Mouse (Mus musculus): ENCODE results near the gene Cdh1. TPM values are rescaled to one million over a fixed set of nuclear protein-coding genes. Genes with fewer than 3 reads are reported as not detected.

Cdh1 gene
- polyA plus RNA-seq, 1 experiment from 2014 or later: 19.8 TPM

DNA sequence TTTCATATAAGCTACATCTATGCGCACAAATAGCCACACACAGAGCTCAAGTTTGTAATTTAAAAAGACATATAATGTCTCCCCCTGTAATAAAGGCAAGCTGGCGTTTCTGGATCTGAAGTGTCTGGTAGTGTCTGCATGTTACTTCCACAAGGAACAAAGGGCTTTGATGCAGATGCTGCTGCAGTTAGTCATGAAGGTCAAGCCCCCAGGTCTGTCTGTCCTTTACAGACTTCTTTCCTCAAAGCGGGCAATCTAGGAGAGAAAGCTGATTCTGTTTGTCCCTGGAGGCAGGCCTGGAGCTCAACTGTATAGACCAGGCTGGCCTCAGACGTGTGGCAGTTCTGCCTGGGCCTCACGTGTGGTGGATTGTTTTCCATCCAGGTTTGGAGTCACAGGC lies 26.3 kb downstream of the Cdh1 start:
- 58% methylated on average over 5 of the region's 5 CpGs for WGBS
- H3K36me3 ChIP-seq (replicated peaks; ENCODE audit: control insufficient read depth, insufficient read depth, low read depth, low read length): no peaks in the 10 kb centered on the region
- H3K9me3 ChIP-seq (replicated peaks; ENCODE audit: control insufficient read depth, low read length): no peaks in the 10 kb centered on the region
- no peaks in the 10 kb centered on the region for H3K27me3 ChIP-seq (ENCODE audit: control insufficient read depth, insufficient read depth, low read length)
- no peak overlapping the region for H3K4me3 ChIP-seq (ENCODE audit: low read depth, low read length)
- H3K27ac ChIP-seq (replicated peaks; ENCODE audit: low read depth, low read length): no peak overlapping the region
- ATAC-seq (replicated peaks; ENCODE audit: insufficient number of reproducible peaks, low FRiP score, low TSS enrichment, low read depth): no peak
- no peak for DNase-seq (ENCODE audit: low spot score)
- H3K4me1 ChIP-seq (ENCODE audit: control insufficient read depth, insufficient read depth, low read length): no peaks in the 10 kb centered on the region
- no peak overlapping the region for H3K4me2 ChIP-seq (ENCODE audit: low read depth, low read length)
- no peak overlapping the region for H3K9ac ChIP-seq (replicated peaks; ENCODE audit: low read length)

DNA sequence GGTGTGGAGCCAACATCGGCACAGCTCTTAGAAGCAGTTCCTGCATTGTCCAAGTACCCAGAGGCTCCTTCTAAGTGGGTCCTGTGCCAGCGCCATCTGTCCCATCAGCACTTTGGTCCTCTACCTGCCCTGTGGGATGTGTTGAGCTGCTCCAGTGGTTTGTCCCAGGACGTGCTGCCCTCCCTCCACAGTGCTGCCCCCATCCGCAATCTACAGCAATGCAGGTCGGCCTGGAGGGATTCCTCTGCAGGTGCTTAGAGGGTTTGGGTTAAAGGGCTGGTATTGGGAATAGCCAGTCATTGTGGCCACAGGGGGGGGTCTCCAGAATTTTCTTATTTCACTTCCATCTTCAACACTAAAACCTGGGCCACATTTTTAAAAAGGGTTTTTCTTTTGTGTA lies 28.8 kb downstream of the Cdh1 start:
- no peaks in the 10 kb centered on the region for H3K36me3 ChIP-seq (replicated peaks; ENCODE audit: control insufficient read depth, insufficient read depth, low read depth, low read length)
- 48% methylated on average over 5 of the region's 5 CpGs for WGBS
- H3K4me3 ChIP-seq (ENCODE audit: low read depth, low read length): no peak overlapping the region
- no peak overlapping the region for H3K4me2 ChIP-seq (ENCODE audit: low read depth, low read length)
- H3K27me3 ChIP-seq (ENCODE audit: control insufficient read depth, insufficient read depth, low read length): no peaks in the 10 kb centered on the region
- no peaks in the 10 kb centered on the region for H3K9me3 ChIP-seq (replicated peaks; ENCODE audit: control insufficient read depth, low read length)
- no peak overlapping the region for H3K9ac ChIP-seq (replicated peaks; ENCODE audit: low read length)
- H3K27ac ChIP-seq (replicated peaks; ENCODE audit: low read depth, low read length): no peak overlapping the region
- ATAC-seq (replicated peaks; ENCODE audit: insufficient number of reproducible peaks, low FRiP score, low TSS enrichment, low read depth) (no peak), DNase-seq (ENCODE audit: low spot score) (no peak)
- H3K4me1 ChIP-seq (ENCODE audit: control insufficient read depth, insufficient read depth, low read length): no peaks in the 10 kb centered on the region; the same call in 1 of the 2 replicates

GRCm38 (mm10) chr8:106632650-106633049 lies 29.5 kb downstream of the Cdh1 start:
- WGBS: 20% methylated on average over 8 of the region's 8 CpGs
- Histone ChIP-seq H3K36me3 (replicated peaks; ENCODE audit: control insufficient read depth, insufficient read depth, low read depth, low read length) (no peaks in the 10 kb centered on the region), H3K4me2 (ENCODE audit: low read depth, low read length) (no peak overlapping the region), H3K4me3 (ENCODE audit: low read depth, low read length) (no peak overlapping the region), H3K27ac (replicated peaks; ENCODE audit: low read depth, low read length) (no peak overlapping the region), H3K9me3 (replicated peaks; ENCODE audit: control insufficient read depth, low read length) (no peaks in the 10 kb centered on the region), H3K4me1 (ENCODE audit: control insufficient read depth, insufficient read depth, low read length) (no peaks in the 10 kb centered on the region; the same call in 1 of the 2 replicates), H3K27me3 (ENCODE audit: control insufficient read depth, insufficient read depth, low read length) (no peaks in the 10 kb centered on the region), H3K9ac (replicated peaks; ENCODE audit: low read length) (no peak overlapping the region)
- ATAC-seq (replicated peaks; ENCODE audit: insufficient number of reproducible peaks, low FRiP score, low TSS enrichment, low read depth) (no peak), DNase-seq (ENCODE audit: low spot score) (no peak)

DNA sequence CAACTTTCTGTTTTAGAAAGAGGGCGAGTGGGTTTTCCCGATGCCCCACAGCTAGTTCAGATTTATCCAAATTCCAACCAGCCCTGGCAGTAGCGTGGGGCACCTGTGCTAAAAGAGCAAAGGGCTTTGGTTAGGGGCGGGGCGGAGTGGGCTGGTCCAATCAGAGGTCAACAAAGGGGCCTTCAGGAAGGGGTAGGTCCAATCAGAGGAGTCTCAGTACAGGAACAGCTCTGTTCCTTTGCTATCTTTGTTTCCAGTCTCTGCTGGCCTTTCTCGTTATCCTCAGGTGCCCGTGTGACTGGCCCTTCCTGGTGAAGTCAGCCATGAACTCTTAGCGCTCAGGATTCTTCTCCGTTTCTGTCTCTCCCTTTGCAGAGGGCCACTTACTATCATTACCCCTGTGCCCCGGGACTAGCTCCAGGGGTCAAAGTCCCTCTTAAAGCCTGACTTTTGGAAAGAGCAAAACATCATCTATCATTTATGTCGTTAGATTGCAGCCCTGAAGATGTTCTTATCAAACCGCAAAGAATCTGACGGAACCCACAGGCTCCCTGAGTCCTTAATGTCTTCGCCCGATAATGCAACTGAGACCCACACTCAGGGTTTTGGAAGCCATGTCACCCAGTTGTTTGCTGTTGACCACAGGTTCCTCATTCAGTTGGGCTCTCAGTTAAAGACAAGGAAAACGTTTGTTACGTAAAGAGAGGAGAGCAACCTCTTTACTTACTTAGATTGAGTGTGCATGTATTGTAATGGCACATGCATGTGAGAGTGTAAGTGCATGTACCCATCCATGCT lies 30.4 kb downstream of the Cdh1 start:
- no peak overlapping the region for H3K27ac ChIP-seq (replicated peaks; ENCODE audit: low read depth, low read length)
- no peaks in the 10 kb centered on the region; the same call in 1 of the 2 replicates for H3K4me1 ChIP-seq (ENCODE audit: control insufficient read depth, insufficient read depth, low read length)
- H3K27me3 ChIP-seq (ENCODE audit: control insufficient read depth, insufficient read depth, low read length): no peaks in the 10 kb centered on the region
- no peak overlapping the region for H3K4me3 ChIP-seq (ENCODE audit: low read depth, low read length)
- no peak for ATAC-seq (replicated peaks; ENCODE audit: insufficient number of reproducible peaks, low FRiP score, low TSS enrichment, low read depth)
- DNase-seq (ENCODE audit: low spot score): no peak
- no peak overlapping the region for H3K4me2 ChIP-seq (ENCODE audit: low read depth, low read length)
- 75% methylated on average over 17 of the region's 17 CpGs for WGBS
- no peaks in the 10 kb centered on the region for H3K9me3 ChIP-seq (replicated peaks; ENCODE audit: control insufficient read depth, low read length)
- H3K9ac ChIP-seq (replicated peaks; ENCODE audit: low read length): no peak overlapping the region
- H3K36me3 ChIP-seq (replicated peaks; ENCODE audit: control insufficient read depth, insufficient read depth, low read depth, low read length): no peaks in the 10 kb centered on the region

- H3K9ac ChIP-seq (replicated peaks; ENCODE audit: low read length): no peak overlapping the region
- H3K9me3 ChIP-seq (replicated peaks; ENCODE audit: control insufficient read depth, low read length): no peaks in the 10 kb centered on the region
- WGBS: 38% methylated on average over 5 of the region's 5 CpGs
- ATAC-seq (replicated peaks; ENCODE audit: insufficient number of reproducible peaks, low FRiP score, low TSS enrichment, low read depth): no peak
- H3K4me1 ChIP-seq (ENCODE audit: control insufficient read depth, insufficient read depth, low read length): no peaks in the 10 kb centered on the region; the same call in 1 of the 2 replicates
- H3K27me3 ChIP-seq (ENCODE audit: control insufficient read depth, insufficient read depth, low read length): no peaks in the 10 kb centered on the region
- no peaks in the 10 kb centered on the region for H3K36me3 ChIP-seq (replicated peaks; ENCODE audit: control insufficient read depth, insufficient read depth, low read depth, low read length)
- H3K4me2 ChIP-seq (ENCODE audit: low read depth, low read length): no peak overlapping the region
- DNase-seq (ENCODE audit: low spot score): no peak
- no peak overlapping the region for H3K4me3 ChIP-seq (ENCODE audit: low read depth, low read length)
- H3K27ac ChIP-seq (replicated peaks; ENCODE audit: low read depth, low read length): no peak overlapping the region
Measured at GRCm38 (mm10) chr8:106635284-106635683, 32.1 kb downstream of the Cdh1 start.

GRCm38 (mm10) chr8:106637446-106637845 lies 34.3 kb downstream of the Cdh1 start:
- H3K36me3 ChIP-seq (replicated peaks; ENCODE audit: control insufficient read depth, insufficient read depth, low read depth, low read length): no peaks in the 10 kb centered on the region
- no peaks in the 10 kb centered on the region for H3K9me3 ChIP-seq (replicated peaks; ENCODE audit: control insufficient read depth, low read length)
- ATAC-seq (replicated peaks; ENCODE audit: insufficient number of reproducible peaks, low FRiP score, low TSS enrichment, low read depth) (no peak), DNase-seq (ENCODE audit: low spot score) (no peak)
- no peak overlapping the region for H3K27ac ChIP-seq (replicated peaks; ENCODE audit: low read depth, low read length)
- WGBS: 77% methylated on average over 4 of the region's 4 CpGs
- no peak overlapping the region for H3K4me2 ChIP-seq (ENCODE audit: low read depth, low read length)
- H3K9ac ChIP-seq (replicated peaks; ENCODE audit: low read length): no peak overlapping the region
- H3K4me3 ChIP-seq (ENCODE audit: low read depth, low read length): no peak overlapping the region
- no peaks in the 10 kb centered on the region for H3K27me3 ChIP-seq (ENCODE audit: control insufficient read depth, insufficient read depth, low read length)
- no peaks in the 10 kb centered on the region; the same call in 1 of the 2 replicates for H3K4me1 ChIP-seq (ENCODE audit: control insufficient read depth, insufficient read depth, low read length)

GRCm38 (mm10) chr8:106638768-106639295 lies 35.7 kb downstream of the Cdh1 start:
- Histone ChIP-seq H3K4me3 (ENCODE audit: low read depth, low read length) (no peak overlapping the region), H3K9ac (replicated peaks; ENCODE audit: low read length) (no peak overlapping the region), H3K4me1 (ENCODE audit: control insufficient read depth, insufficient read depth, low read length) (no peaks in the 10 kb centered on the region; the same call in 1 of the 2 replicates), H3K4me2 (ENCODE audit: low read depth, low read length) (no peak overlapping the region), H3K27me3 (ENCODE audit: control insufficient read depth, insufficient read depth, low read length) (no peaks in the 10 kb centered on the region), H3K9me3 (replicated peaks; ENCODE audit: control insufficient read depth, low read length) (no peaks in the 10 kb centered on the region), H3K36me3 (replicated peaks; ENCODE audit: control insufficient read depth, insufficient read depth, low read depth, low read length) (no peaks in the 10 kb centered on the region), H3K27ac (replicated peaks; ENCODE audit: low read depth, low read length) (no peak overlapping the region)
- 84% methylated on average over 7 of the region's 7 CpGs for WGBS
- ATAC-seq (replicated peaks; ENCODE audit: insufficient number of reproducible peaks, low FRiP score, low TSS enrichment, low read depth) (no peak), DNase-seq (ENCODE audit: low spot score) (no peak)

DNA sequence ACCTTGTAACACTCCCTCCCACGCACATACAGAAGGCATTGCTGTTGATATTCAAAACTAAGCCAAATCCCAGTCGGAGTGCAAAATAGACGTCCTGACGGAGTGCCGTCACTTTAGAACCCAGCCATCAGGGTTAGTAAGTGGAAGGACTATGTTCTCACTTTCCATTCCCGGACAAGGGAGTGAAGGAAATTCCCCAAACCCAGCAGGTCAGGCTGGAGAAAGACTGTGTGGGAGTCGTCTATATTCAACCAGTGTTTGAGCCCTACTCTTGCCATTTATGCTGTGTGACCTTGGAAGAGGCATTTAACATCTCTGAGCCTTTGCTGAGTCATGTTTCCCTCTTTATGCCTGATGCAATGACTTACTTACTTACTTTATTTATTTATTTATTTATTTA lies 37.1 kb downstream of the Cdh1 start:
- H3K27ac ChIP-seq (replicated peaks; ENCODE audit: low read depth, low read length): no peak overlapping the region
- H3K27me3 ChIP-seq (ENCODE audit: control insufficient read depth, insufficient read depth, low read length): no peaks in the 10 kb centered on the region
- H3K36me3 ChIP-seq (replicated peaks; ENCODE audit: control insufficient read depth, insufficient read depth, low read depth, low read length): no peaks in the 10 kb centered on the region
- no peaks in the 10 kb centered on the region for H3K9me3 ChIP-seq (replicated peaks; ENCODE audit: control insufficient read depth, low read length)
- no peak for ATAC-seq (replicated peaks; ENCODE audit: insufficient number of reproducible peaks, low FRiP score, low TSS enrichment, low read depth)
- WGBS: 84% methylated on average over 7 of the region's 7 CpGs
- H3K4me2 ChIP-seq (ENCODE audit: low read depth, low read length): no peak overlapping the region
- no peak overlapping the region for H3K4me3 ChIP-seq (ENCODE audit: low read depth, low read length)
- no peak for DNase-seq (ENCODE audit: low spot score)
- H3K4me1 ChIP-seq (ENCODE audit: control insufficient read depth, insufficient read depth, low read length): no peaks in the 10 kb centered on the region; the same call in 1 of the 2 replicates
- no peak overlapping the region for H3K9ac ChIP-seq (replicated peaks; ENCODE audit: low read length)

All from embryonic facial prominence, embryonic 11.5 days (tissue).